16 mouse cellular contexts compared by ENCODE assay signal in genomic region chr4:130820594-130821255, GRCm38 (mm10). TPM values are rescaled to one million over a fixed set of nuclear protein-coding genes. Genes with fewer than 3 reads are reported as not detected.
A peak's percentile ranks its signal among the peaks of the same experiment; 100 is the strongest.
DNase-seq lines count a peak whose midpoint lies in the region; ATAC-seq and TF ChIP-seq lines count a peak whose summit lies in the region.
"Had no signal": no experiment of that assay in that cellular context is flagged by ENCODE, and none has a peak within 500 bp of the region (broad histone marks: within the 10 kb centered on the region; RNA-seq: fewer than 3 reads in every experiment).

No protein-coding gene starts in this region.

- H3K36me3 ChIP-seq in liver, adult 2 months (ENCODE audit: control insufficient read depth, insufficient read depth, low read length): no peaks in the 10 kb centered on the region
- no peaks in the 10 kb centered on the region; the same call in 1 of the 2 replicates for H3K36me3 ChIP-seq in liver, embryonic 12.5 days
- peaks cover 18% of the 10 kb centered on the region for H3K36me3 ChIP-seq in heart, postnatal 0 days (replicated peaks; ENCODE audit: control insufficient read depth, insufficient read depth, low read length)

- H3K9ac ChIP-seq in liver, adult 2 months (ENCODE audit: low read depth, low read length): peak overlapping the region; percentile 33; the same call in 1 of the 2 replicates
- no peak overlapping the region for H3K9ac ChIP-seq in liver, embryonic 12.5 days
- H3K9ac ChIP-seq in heart, postnatal 0 days (replicated peaks; ENCODE audit: low read depth, low read length): no peak overlapping the region
- H3K9ac ChIP-seq: hindbrain, embryonic 13.5 days; liver, postnatal 0 days; midbrain, embryonic 12.5 days had no signal

- DNase-seq in heart, adult 18-20 months: peak; percentile 35 to 78
- DNase-seq in heart, postnatal 36 days: no peak
- no peak for DNase-seq in liver, adult 2 months (ENCODE audit: extremely low read depth, low read depth, low spot score)
- no peak for DNase-seq in heart, postnatal 0 days (ENCODE audit: low spot score)
- no peak for DNase-seq in right cerebral cortex, postnatal 4 days
- DNase-seq: cerebellum, adult 2 months; gastrocnemius, postnatal 14 days; layer of hippocampus, adult 9-11 months; liver, postnatal 0 days; thymus, postnatal 4 days had no signal

- H3K27me3 ChIP-seq in liver, adult 2 months (ENCODE audit: control insufficient read depth, insufficient read depth, low read length): no peaks in the 10 kb centered on the region
- H3K27me3 ChIP-seq in liver, embryonic 12.5 days (replicated peaks): no peaks in the 10 kb centered on the region
- no peaks in the 10 kb centered on the region for H3K27me3 ChIP-seq in heart, postnatal 0 days (ENCODE audit: control insufficient read depth, insufficient read depth, low read length)
- H3K27me3 ChIP-seq: midbrain, embryonic 12.5 days had no signal

- no peak overlapping the region for H3K4me3 ChIP-seq in liver, adult 2 months (ENCODE audit: insufficient read depth, low read depth, low read length)
- H3K4me3 ChIP-seq in liver, embryonic 12.5 days: no peak overlapping the region
- H3K4me3 ChIP-seq in cortical plate, adult 2 months (ENCODE audit: insufficient read depth, low read length): no peak overlapping the region
- H3K4me3 ChIP-seq in heart, postnatal 0 days (ENCODE audit: low read depth, low read length): no peak overlapping the region
- H3K4me3 ChIP-seq: erythroblast, embryonic 14.5 days; hindbrain, embryonic 13.5 days; midbrain, embryonic 12.5 days had no signal

- H3K4me1 ChIP-seq in liver, adult 2 months (ENCODE audit: control insufficient read depth, insufficient read depth, low read length): no peaks in the 10 kb centered on the region; the same call in 1 of the 2 replicates
- H3K4me1 ChIP-seq in liver, embryonic 12.5 days: no peaks in the 10 kb centered on the region
- H3K4me1 ChIP-seq in cortical plate, adult 2 months (ENCODE audit: control insufficient read depth, insufficient read depth, low read length): no peaks in the 10 kb centered on the region
- no peaks in the 10 kb centered on the region for H3K4me1 ChIP-seq in heart, postnatal 0 days (ENCODE audit: control insufficient read depth, insufficient read depth)

- H3K4me2 ChIP-seq in liver, embryonic 12.5 days: no peak overlapping the region
- H3K4me2 ChIP-seq in heart, postnatal 0 days (ENCODE audit: low read depth, low read length): no peak overlapping the region
- H3K4me2 ChIP-seq: hindbrain, embryonic 13.5 days; midbrain, embryonic 12.5 days had no signal

- TF ChIP-seq CTCF in liver, adult 2 months (IDR thresholded peaks at IDR 0.05; ENCODE audit: low read depth, low read length): no peak
- TF ChIP-seq CTCF in cortical plate, adult 2 months (IDR thresholded peaks at IDR 0.05; ENCODE audit: extremely low read depth, insufficient read depth, low read length): no peak
- TF ChIP-seq CTCF in heart, postnatal 0 days (IDR thresholded peaks at IDR 0.05; ENCODE audit: low read depth): no peak

- intact Hi-C loops in heart, postnatal 36 days (cut with DNase I): no loop called here

- no peaks in the 10 kb centered on the region for H3K9me3 ChIP-seq in liver, embryonic 12.5 days (replicated peaks)
- no peaks in the 10 kb centered on the region for H3K9me3 ChIP-seq in heart, postnatal 0 days (replicated peaks; ENCODE audit: control insufficient read depth, low read length)
- H3K9me3 ChIP-seq: hindbrain, embryonic 13.5 days; midbrain, embryonic 12.5 days had no signal

- WGBS in liver, adult 2 months: 71% methylated on average over 7 of the region's 7 CpGs
- WGBS in liver, embryonic 12.5 days (ENCODE audit: insufficient replicate concordance): 48% methylated on average over 7 of the region's 7 CpGs
- 58% methylated on average over 7 of the region's 7 CpGs for WGBS in heart, postnatal 0 days

- ATAC-seq in liver, embryonic 12.5 days: no peak
- peak; percentile 62; the same call in 1 of the 2 replicates for ATAC-seq in heart, postnatal 0 days (ENCODE audit: insufficient read depth, low read depth)
- ATAC-seq in inflammation-experienced regulatory T-cells, adult 6 months: no peak
- ATAC-seq: liver, postnatal 0 days had no signal

- no peaks in the 10 kb centered on the region for H3K79me2 ChIP-seq in liver, adult 2 months (ENCODE audit: control insufficient read depth, insufficient read depth, low read length)

- no peak for TF ChIP-seq POLR2A in liver, adult 2 months (IDR thresholded peaks at IDR 0.05; ENCODE audit: extremely low read depth, insufficient read depth, low read length)
- TF ChIP-seq POLR2A in cortical plate, adult 2 months (IDR thresholded peaks at IDR 0.05; ENCODE audit: extremely low read depth, insufficient read depth, low read length): no peak

- H3K27ac ChIP-seq in liver, adult 2 months (replicated peaks; ENCODE audit: insufficient read depth, low read depth, low read length): peak overlapping the region; percentile 66
- no peak overlapping the region for H3K27ac ChIP-seq in liver, embryonic 12.5 days
- 0 out of 2 replicates have a peak overlapping the region, but pooled peaks have one; percentile 0 for H3K27ac ChIP-seq in cortical plate, adult 2 months (ENCODE audit: insufficient read depth, low read length)
- H3K27ac ChIP-seq in heart, postnatal 0 days (ENCODE audit: low read depth): peak overlapping the region; percentile 68
- H3K27ac ChIP-seq: hindbrain, embryonic 13.5 days; midbrain, embryonic 12.5 days had no signal

- TF ChIP-seq EP300 in heart, postnatal 0 days (IDR thresholded peaks at IDR 0.05; ENCODE audit: low read depth): peak; percentile 50; the same call in 1 of the 2 replicates

RNA-seq across cellular contexts. Expression of gene Sdc3, which starts 28.4 kb away (rescaled TPM):
- total RNA-seq in heart, adult 18-20 months (2021): 10 to 100 TPM; 37.1 to 38.2 TPM
- 10 to 100 TPM; 35.5 to 46.0 TPM for total RNA-seq in heart, postnatal 36 days (2021)
- total RNA-seq in liver, adult 2 months (2014; rRNA removed): 11.1 and 18.1 TPM in 2 replicates
- 23.2 and 37.1 TPM in 2 replicates for polyA plus RNA-seq in liver, adult 2 months (2012; rRNA removed)
- 8.0 and 9.8 TPM in 2 replicates for polyA plus RNA-seq in liver, embryonic 12.5 days (2016; fragmentation: Nextera tagmentation; extraction: Ambion mirVana)
- polyA plus RNA-seq in cortical plate, adult 2 months (2012; rRNA removed): 81.5 and 83.1 TPM in 2 replicates
- total RNA-seq in heart, postnatal 0 days (2014; rRNA removed; ENCODE audit: low replicate concordance): 44.2 and 55.2 TPM in 2 replicates
- 9.3 and 9.4 TPM in 2 replicates for polyA plus RNA-seq in heart, postnatal 0 days (2015; fragmentation: Nextera tagmentation; extraction: Ambion mirVana)
- polyA plus RNA-seq in inflammation-experienced regulatory T-cells, adult 6 months (2017; shearing (Covaris generic)): under 1 TPM; 0.36 to 0.78 (median 0.75) TPM

Comparison
In these comparisons a context has a peak if more than half of its experiments do, and no peak if none do; other contexts are left out.
1. DNase-seq: peak in heart, adult 18-20 months (2 of 2); none in heart, postnatal 36 days (0 of 2), liver, adult 2 months (single experiment), heart, postnatal 0 days (single experiment) and right cerebral cortex, postnatal 4 days (single experiment).